Mouse (Mus musculus): ENCODE results near the gene Tram1l1. TPM values are rescaled to one million over a fixed set of nuclear protein-coding genes. Genes with fewer than 3 reads are reported as not detected.

Gene Tram1l1
- total RNA-seq, 1 experiment, result 3.1 TPM

- H3K4me1 ChIP-seq (ENCODE audit: control insufficient read depth in 2 of 2, insufficient read depth in 2 of 2, low read length in 2 of 2, poor library complexity in 1 of 2), result no peaks in the 10 kb centered on the region
- no peak for DNase-seq (ENCODE audit: low read depth, low spot score)
- no peaks in the 10 kb centered on the region for H3K36me3 ChIP-seq (ENCODE audit: control insufficient read depth, insufficient read depth, low read length, poor library complexity, severe bottlenecking)
- no peaks in the 10 kb centered on the region for H3K9me3 ChIP-seq (ENCODE audit: control insufficient read depth, insufficient read depth, low read depth, low read length)
- in situ Hi-C loops (cut with MboI; ENCODE audit: low sequenced_read_pairs in 2 of 2, unreplicated experiment in 2 of 2), result no loop called here
- no peak overlapping the region for H3K27ac ChIP-seq (ENCODE audit: insufficient read depth, low read depth, low read length, poor library complexity, severe bottlenecking)
- no peak for TF ChIP-seq HCFC1 (IDR thresholded peaks at IDR 0.05; ENCODE audit: borderline replicate concordance, insufficient read depth, low read length)
- no peak overlapping the region for H3K9ac ChIP-seq (ENCODE audit: insufficient read depth, low read depth, low read length, poor library complexity, severe bottlenecking)
- H3K4me3 ChIP-seq (ENCODE audit: insufficient read depth in 1 of 2, low read depth in 1 of 2, low read length in 2 of 2, poor library complexity in 1 of 2, severe bottlenecking in 1 of 2), result no peak overlapping the region
Measured at GRCm38 (mm10) chr3:124357533-124357932, 36.9 kb downstream of the Tram1l1 start.

- no peaks in the 10 kb centered on the region for H3K9me3 ChIP-seq (ENCODE audit: control insufficient read depth, insufficient read depth, low read depth, low read length)
- DNase-seq (ENCODE audit: low read depth, low spot score), result no peak
- H3K9ac ChIP-seq (ENCODE audit: insufficient read depth, low read depth, low read length, poor library complexity, severe bottlenecking), result no peak overlapping the region
- H3K27ac ChIP-seq (ENCODE audit: insufficient read depth, low read depth, low read length, poor library complexity, severe bottlenecking), result no peak overlapping the region
- in situ Hi-C loops (cut with MboI; ENCODE audit: low sequenced_read_pairs in 2 of 2, unreplicated experiment in 2 of 2), result no loop called here
- H3K4me1 ChIP-seq (ENCODE audit: control insufficient read depth in 2 of 2, insufficient read depth in 2 of 2, low read length in 2 of 2, poor library complexity in 1 of 2), result no peaks in the 10 kb centered on the region
- no peak overlapping the region for H3K4me3 ChIP-seq (ENCODE audit: insufficient read depth in 1 of 2, low read depth in 1 of 2, low read length in 2 of 2, poor library complexity in 1 of 2, severe bottlenecking in 1 of 2)
- TF ChIP-seq ZC3H11A (IDR thresholded peaks at IDR 0.05; ENCODE audit: borderline replicate concordance, low read depth, low read length) (no peak), ZNF384 (IDR thresholded peaks at IDR 0.05; ENCODE audit: low read depth, low read length) (no peak), CHD2 (IDR thresholded peaks at IDR 0.05; ENCODE audit: low read depth, low read length) (no peak), HCFC1 (IDR thresholded peaks at IDR 0.05; ENCODE audit: borderline replicate concordance, insufficient read depth, low read length) (no peak), MAFK (IDR thresholded peaks at IDR 0.05; ENCODE audit: insufficient read depth, low read depth, low read length) (no peak)
- no peaks in the 10 kb centered on the region for H3K36me3 ChIP-seq (ENCODE audit: control insufficient read depth, insufficient read depth, low read length, poor library complexity, severe bottlenecking)
Measured at GRCm38 (mm10) chr3:124372031-124372430, 51.4 kb downstream of the Tram1l1 start.

Other genes with a start within 250 kb of the Tram1l1 start
- gene 1700006A11Rik, start 105.2 kb downstream of the Tram1l1 start, total RNA-seq (2012; rRNA removed), result not detected in 2 replicates